ENCODE assay signal across 11 mouse cellular contexts in the genomic region with DNA sequence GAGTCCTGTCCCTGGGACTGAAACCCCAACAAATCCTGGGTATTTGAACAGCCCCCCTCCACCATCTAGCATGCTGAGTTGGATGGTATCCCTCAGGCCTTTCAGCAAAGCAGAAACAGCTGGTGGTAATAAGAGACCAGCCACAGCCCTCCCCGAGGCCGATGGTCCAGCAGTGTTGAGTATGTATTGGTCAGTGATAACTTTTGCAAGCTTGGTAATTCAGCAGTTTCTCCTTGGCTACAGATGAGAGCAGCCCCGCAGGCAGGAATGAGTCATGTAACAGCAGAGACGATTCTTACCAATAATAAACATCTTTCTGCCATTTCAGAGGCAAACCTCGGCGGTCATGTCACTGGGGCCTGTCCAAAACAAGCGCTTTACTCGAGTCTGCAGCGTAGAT. TPM values are rescaled to one million over a fixed set of nuclear protein-coding genes. Genes with fewer than 3 reads are reported as not detected.
A peak's percentile ranks its signal among the peaks of the same experiment; 100 is the strongest.
DNase-seq lines count a peak whose midpoint lies in the region; ATAC-seq and TF ChIP-seq lines count a peak whose summit lies in the region.
"Had no signal": no experiment of that assay in that cellular context is flagged by ENCODE, and none has a peak within 500 bp of the region (broad histone marks: within the 10 kb centered on the region; RNA-seq: fewer than 3 reads in every experiment).

No protein-coding gene starts in this region.

- no peak for DNase-seq in heart, postnatal 0 days (ENCODE audit: low spot score)
- DNase-seq in heart, embryonic 10.5 days (ENCODE audit: low spot score), result no peak
- DNase-seq in brain, adult 2 months (ENCODE audit: low read depth, low spot score), result peak; percentile 64
- peak; percentile 21 for DNase-seq in hindbrain, postnatal 0 days (ENCODE audit: low spot score)
- DNase-seq in forebrain, postnatal 0 days, result no peak
- DNase-seq in layer of hippocampus, adult 8-10 months (ENCODE audit: low spot score in 2 of 2), result no peak
- no peak for DNase-seq in cerebellum, adult 11 months

- peaks cover 82% of the 10 kb centered on the region for H3K79me3 ChIP-seq in C2C12 (ENCODE audit: low read depth)

- H3K4me2 ChIP-seq in heart, postnatal 0 days (ENCODE audit: low read depth, low read length), result no peak overlapping the region
- no peak overlapping the region for H3K4me2 ChIP-seq in hindbrain, postnatal 0 days (ENCODE audit: low read depth, low read length)
- no peak overlapping the region for H3K4me2 ChIP-seq in forebrain, postnatal 0 days (ENCODE audit: low read depth)
- H3K4me2 ChIP-seq: heart, embryonic 13.5 days; kidney, embryonic 15.5 days; midbrain, embryonic 12.5 days had no signal

- H3K9ac ChIP-seq in heart, postnatal 0 days (replicated peaks; ENCODE audit: low read depth, low read length), result no peak overlapping the region
- no peak overlapping the region for H3K9ac ChIP-seq in hindbrain, postnatal 0 days (replicated peaks; ENCODE audit: low read length)
- H3K9ac ChIP-seq in forebrain, postnatal 0 days, result no peak overlapping the region
- H3K9ac ChIP-seq: heart, embryonic 13.5 days; kidney, embryonic 15.5 days; midbrain, embryonic 12.5 days had no signal

- whole genome bisulfite sequencing in heart, postnatal 0 days, result 70% methylated on average over 9 of the region's 9 CpGs
- 87% methylated on average over 9 of the region's 9 CpGs for WGBS in heart, embryonic 10.5 days
- WGBS in hindbrain, postnatal 0 days, result 64% methylated on average over 9 of the region's 9 CpGs
- 81% methylated on average over 9 of the region's 9 CpGs for WGBS in forebrain, postnatal 0 days

- TF ChIP-seq CTCF in heart, postnatal 0 days (IDR thresholded peaks at IDR 0.05; ENCODE audit: low read depth), result no peak
- TF ChIP-seq CTCF in C2C12 (IDR thresholded peaks at IDR 0.05; ENCODE audit: control insufficient read depth, insufficient read depth, insufficient read length), result no peak
- TF ChIP-seq CTCF in hindbrain, postnatal 0 days (IDR thresholded peaks at IDR 0.05; ENCODE audit: low read depth), result no peak
- no peak for TF ChIP-seq CTCF in forebrain, postnatal 0 days (IDR thresholded peaks at IDR 0.05; ENCODE audit: low read depth)

- ATAC-seq in heart, postnatal 0 days (ENCODE audit: insufficient read depth, low read depth), result no peak
- no peak for ATAC-seq in hindbrain, postnatal 0 days
- ATAC-seq in forebrain, postnatal 0 days, result no peak

- TF ChIP-seq EP300 in heart, postnatal 0 days (IDR thresholded peaks at IDR 0.05; ENCODE audit: low read depth), result no peak

- H3K9me3 ChIP-seq in heart, postnatal 0 days (replicated peaks; ENCODE audit: control insufficient read depth, low read length), result no peaks in the 10 kb centered on the region
- H3K9me3 ChIP-seq in heart, embryonic 10.5 days, result no peaks in the 10 kb centered on the region
- no peaks in the 10 kb centered on the region for H3K9me3 ChIP-seq in hindbrain, postnatal 0 days (ENCODE audit: low read length)
- no peaks in the 10 kb centered on the region for H3K9me3 ChIP-seq in forebrain, postnatal 0 days (ENCODE audit: low read length)
- H3K9me3 ChIP-seq: heart, embryonic 13.5 days; kidney, embryonic 15.5 days; midbrain, embryonic 12.5 days had no signal

- H3K4me1 ChIP-seq in heart, postnatal 0 days (ENCODE audit: control insufficient read depth, insufficient read depth), result peaks cover 30% of the 10 kb centered on the region
- peaks cover 44% of the 10 kb centered on the region for H3K4me1 ChIP-seq in heart, embryonic 10.5 days
- H3K4me1 ChIP-seq in hindbrain, postnatal 0 days (ENCODE audit: insufficient read depth, low read length), result 0 out of 2 replicates have a peak, but pooled peaks cover 8% of the 10 kb centered on the region
- no peaks in the 10 kb centered on the region for H3K4me1 ChIP-seq in forebrain, postnatal 0 days (ENCODE audit: insufficient read depth)

- H3K36me3 ChIP-seq in heart, postnatal 0 days (replicated peaks; ENCODE audit: control insufficient read depth, insufficient read depth, low read length), result peaks cover 6% of the 10 kb centered on the region; the same call in 1 of the 2 replicates
- peaks cover 39% of the 10 kb centered on the region for H3K36me3 ChIP-seq in heart, embryonic 10.5 days
- peaks cover 20% of the 10 kb centered on the region for H3K36me3 ChIP-seq in C2C12 (ENCODE audit: control insufficient read depth, insufficient read depth)
- H3K36me3 ChIP-seq in hindbrain, postnatal 0 days (ENCODE audit: insufficient read depth, low read length), result no peaks in the 10 kb centered on the region
- H3K36me3 ChIP-seq in forebrain, postnatal 0 days (ENCODE audit: insufficient read depth), result no peaks in the 10 kb centered on the region

- H3K27ac ChIP-seq in heart, postnatal 0 days (ENCODE audit: low read depth), result 0 out of 2 replicates have a peak overlapping the region, but pooled peaks have one; percentile 16
- no peak overlapping the region for H3K27ac ChIP-seq in heart, embryonic 10.5 days
- no peak overlapping the region for H3K27ac ChIP-seq in hindbrain, postnatal 0 days
- no peak overlapping the region for H3K27ac ChIP-seq in forebrain, postnatal 0 days (ENCODE audit: low read depth, low read length)
- H3K27ac ChIP-seq: heart, embryonic 13.5 days; kidney, embryonic 15.5 days; midbrain, embryonic 12.5 days had no signal

- no peak overlapping the region for H3ac ChIP-seq in C2C12 (ENCODE audit: control insufficient read depth, insufficient read length, low read depth)

- no peak overlapping the region for H3K4me3 ChIP-seq in heart, postnatal 0 days (ENCODE audit: low read depth, low read length)
- H3K4me3 ChIP-seq in heart, embryonic 10.5 days, result no peak overlapping the region
- H3K4me3 ChIP-seq in C2C12 (ENCODE audit: insufficient read depth, poor library complexity, severe bottlenecking), result no peak overlapping the region
- H3K4me3 ChIP-seq in hindbrain, postnatal 0 days (ENCODE audit: low read length), result no peak overlapping the region
- H3K4me3 ChIP-seq in forebrain, postnatal 0 days (ENCODE audit: low read depth, low read length), result no peak overlapping the region
- H3K4me3 ChIP-seq: heart, embryonic 13.5 days; kidney, embryonic 15.5 days; midbrain, embryonic 12.5 days had no signal

- no peaks in the 10 kb centered on the region for H3K27me3 ChIP-seq in heart, postnatal 0 days (ENCODE audit: control insufficient read depth, insufficient read depth, low read length)
- H3K27me3 ChIP-seq in heart, embryonic 10.5 days (ENCODE audit: insufficient read depth, poor library complexity, severe bottlenecking), result no peaks in the 10 kb centered on the region
- no peaks in the 10 kb centered on the region for H3K27me3 ChIP-seq in C2C12 (ENCODE audit: control insufficient read depth, insufficient read depth, insufficient read length)
- H3K27me3 ChIP-seq in hindbrain, postnatal 0 days (ENCODE audit: insufficient read depth, low read length), result no peaks in the 10 kb centered on the region
- H3K27me3 ChIP-seq in forebrain, postnatal 0 days (ENCODE audit: insufficient read depth, low read length), result no peaks in the 10 kb centered on the region
- H3K27me3 ChIP-seq: heart, embryonic 13.5 days; kidney, embryonic 15.5 days; midbrain, embryonic 12.5 days had no signal

- H3K79me2 ChIP-seq in C2C12 (ENCODE audit: control insufficient read depth, insufficient read depth), result peaks cover 98% of the 10 kb centered on the region

TF ChIP-seq in C2C12, 6 proteins besides CTCF, POLR2A, EP300 and RAD21:
- TF ChIP-seq USF1 (IDR thresholded peaks at IDR 0.05; ENCODE audit: low read depth), result no peak
- peak; percentile 26 for TF ChIP-seq MAX (IDR thresholded peaks at IDR 0.05)
- peak; percentile 44 for TF ChIP-seq MYOD1 (IDR thresholded peaks at IDR 0.05; ENCODE audit: control insufficient read depth, insufficient read length, low read depth)
TF ChIP-seq in C2C12: peak in this region for 2.

RNA-seq across cellular contexts. Expression of a gene that starts 23.9 kb away (rescaled TPM):
- total RNA-seq in heart, postnatal 0 days (2014; rRNA removed; ENCODE audit: low replicate concordance), result 131 and 177 TPM in 2 replicates
- polyA plus RNA-seq in heart, postnatal 0 days (2015; fragmentation: Nextera tagmentation; extraction: Ambion mirVana), result 355 and 363 TPM in 2 replicates
- 450 and 452 TPM in 2 replicates for polyA plus RNA-seq in heart, embryonic 10.5 days (2016; fragmentation: Nextera tagmentation; extraction: Ambion mirVana)
- 362 TPM for polyA plus RNA-seq in C2C12 (2012; fragmentation: generic; extraction: Trizol)
- total RNA-seq in hindbrain, postnatal 0 days (2014; rRNA removed), result 86.6 and 88.5 TPM in 2 replicates
- 310 and 315 TPM in 2 replicates for polyA plus RNA-seq in hindbrain, postnatal 0 days (2015; fragmentation: Nextera tagmentation; extraction: Ambion mirVana)
- total RNA-seq in forebrain, postnatal 0 days (2014; rRNA removed), result 98.3 and 113 TPM in 2 replicates
- 315 and 325 TPM in 2 replicates for polyA plus RNA-seq in forebrain, postnatal 0 days (2015; fragmentation: Nextera tagmentation; extraction: Ambion mirVana)
- 100 to 1,000 TPM; 355 to 394 (median 369) TPM for total RNA-seq in layer of hippocampus, adult 8-10 months (2022)

Comparison
In these comparisons a context has a peak if more than half of its experiments do, and no peak if none do; other contexts are left out.
1. DNase-seq: peak in brain, adult 2 months (single experiment) and hindbrain, postnatal 0 days (single experiment); none in heart, postnatal 0 days (single experiment), heart, embryonic 10.5 days (single experiment), forebrain, postnatal 0 days (single experiment), layer of hippocampus, adult 8-10 months (0 of 2) and cerebellum, adult 11 months (single experiment).